Mouse (Mus musculus): Measurements from ENCODE around the gene Dtx3. TPM values are rescaled to one million over a fixed set of nuclear protein-coding genes. Genes with fewer than 3 reads are reported as not detected.

Gene Dtx3
- polyA plus RNA-seq (2012; ENCODE audit: insufficient read depth, insufficient read length, missing spikeins): 5.0 and 5.8 TPM in 2 replicates

DNA sequence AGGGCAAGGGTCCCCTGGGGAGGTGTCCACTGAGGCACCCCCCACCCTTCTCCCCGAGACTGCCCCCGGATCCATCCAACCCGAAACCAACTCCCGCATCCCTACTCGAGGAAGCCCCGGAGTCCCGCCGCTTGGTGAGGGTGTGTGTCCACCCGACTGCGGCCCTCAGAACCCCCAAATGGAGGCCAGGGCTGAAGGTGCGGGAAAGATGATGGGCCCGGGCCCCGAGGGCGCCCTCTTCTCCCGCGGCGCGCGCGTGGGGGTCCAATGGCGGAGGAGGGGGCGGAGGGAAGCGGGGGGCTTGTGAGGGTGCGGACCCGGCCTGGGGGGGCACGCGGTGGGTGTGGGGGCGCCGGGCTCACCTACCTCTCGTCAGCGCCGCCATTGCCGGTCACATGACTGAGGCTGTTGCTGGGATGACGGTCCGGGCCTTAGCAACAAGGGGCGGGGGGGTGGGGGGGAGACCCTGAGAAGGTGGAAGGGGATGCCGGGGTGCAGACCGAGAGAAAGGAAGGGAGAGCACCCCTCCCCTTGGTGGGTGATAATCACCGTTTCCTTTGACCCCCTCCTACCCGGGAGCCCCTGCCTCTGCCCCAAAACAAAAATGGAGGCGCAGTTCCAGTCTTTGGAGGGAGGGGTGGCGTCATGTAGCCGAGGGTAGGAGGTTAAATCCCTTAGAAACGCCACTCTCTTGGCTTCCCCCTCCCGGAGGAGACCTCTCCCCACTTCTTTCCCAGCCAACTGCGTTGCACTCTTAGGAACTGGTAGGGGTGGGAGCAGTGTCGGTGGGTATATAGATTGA lies at the start of gene Dtx3:
Gene Dtx3, minus strand, starts transcription at position 401 of the 802 bp plus-strand sequence.
- Histone ChIP-seq H3K27ac (replicated peaks; ENCODE audit: low read depth, low read length) (peak within 1 kb of the TSS; percentile 86), H3K4me1 (ENCODE audit: control insufficient read depth, insufficient read depth, insufficient read length, low read length) (no peaks in the 10 kb centered on the region), H3K4me3 (ENCODE audit: insufficient read depth, low read depth, low read length) (peak within 1 kb of the TSS; percentile 71)

DNA sequence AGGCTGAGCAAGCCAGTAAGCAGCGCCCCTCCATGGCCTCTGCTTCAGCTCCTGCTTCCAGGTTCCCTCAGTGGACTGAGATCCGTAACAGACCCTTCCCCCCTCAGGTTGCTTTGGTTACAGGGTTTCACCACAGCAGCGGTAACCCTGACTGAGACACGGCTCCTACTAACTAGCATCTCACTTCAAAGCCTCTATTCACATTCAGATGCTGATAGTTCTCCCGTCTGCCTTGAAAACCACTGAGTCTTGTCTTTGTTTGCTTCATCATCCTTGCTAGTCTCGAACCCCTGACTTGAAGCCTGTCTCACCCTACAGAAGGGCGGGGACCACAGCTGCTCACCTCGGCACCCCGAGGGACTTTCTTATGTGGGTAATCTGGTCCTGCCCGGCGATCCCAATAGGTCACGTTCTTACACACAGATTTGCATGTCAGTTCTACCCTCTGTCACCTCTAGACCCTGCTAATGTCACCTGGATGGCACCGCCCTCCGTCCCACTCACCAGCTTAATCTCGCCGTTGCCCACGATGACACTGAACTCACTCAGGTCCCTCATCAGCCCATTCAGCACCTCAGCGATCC lies 42.8 kb upstream of the Dtx3 start:
- no peak overlapping the region for H3K27ac ChIP-seq (replicated peaks; ENCODE audit: low read depth, low read length)
- no peaks in the 10 kb centered on the region for H3K4me1 ChIP-seq (ENCODE audit: control insufficient read depth, insufficient read depth, insufficient read length, low read length)
- H3K4me3 ChIP-seq (ENCODE audit: insufficient read depth, low read depth, low read length): no peak overlapping the region

DNA sequence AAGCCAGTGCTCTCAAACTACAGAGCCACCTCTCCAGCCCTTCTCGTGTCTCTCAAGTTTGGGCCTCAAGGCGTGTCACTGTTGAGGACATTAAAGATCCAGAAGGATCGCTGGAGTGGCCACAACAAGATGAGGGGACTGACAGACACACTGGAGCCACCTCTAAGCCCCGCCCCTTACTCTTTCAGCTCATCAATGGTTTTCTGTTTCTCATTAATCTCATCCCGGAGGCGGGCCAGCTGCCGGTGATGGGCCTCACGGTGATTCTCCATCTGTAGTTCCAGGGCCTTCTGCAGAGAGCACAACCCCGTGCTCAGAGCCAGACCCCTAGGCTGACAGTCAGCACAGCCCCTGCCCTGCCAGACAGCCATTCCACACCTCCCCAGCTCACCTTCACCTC lies 41.0 kb upstream of the Dtx3 start:
- H3K4me1 ChIP-seq (ENCODE audit: control insufficient read depth, insufficient read depth, insufficient read length, low read length): no peaks in the 10 kb centered on the region
- no peak overlapping the region for H3K27ac ChIP-seq (replicated peaks; ENCODE audit: low read depth, low read length)
- no peak overlapping the region for H3K4me3 ChIP-seq (ENCODE audit: insufficient read depth, low read depth, low read length)

DNA sequence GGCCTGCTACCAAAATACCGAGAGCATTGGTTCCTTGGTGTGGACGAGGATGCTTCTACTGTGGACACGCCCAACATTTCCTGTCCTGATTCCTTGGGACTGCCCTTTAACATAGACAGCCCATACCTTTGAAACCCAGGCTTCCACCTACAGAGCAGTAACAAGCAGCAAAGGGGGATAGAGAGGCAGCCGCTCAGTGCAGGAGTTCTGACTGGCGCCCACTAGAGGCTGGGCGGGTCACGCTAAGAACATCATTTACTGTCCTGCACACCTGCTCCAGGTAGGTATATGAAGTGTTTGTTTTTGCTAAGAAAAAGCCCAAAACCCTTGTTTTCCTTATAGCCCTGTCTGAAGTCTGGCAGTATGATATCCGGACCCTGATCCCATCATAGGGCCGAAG lies 37.6 kb upstream of the Dtx3 start:
- H3K27ac ChIP-seq (replicated peaks; ENCODE audit: low read depth, low read length): no peak overlapping the region
- H3K4me3 ChIP-seq (ENCODE audit: insufficient read depth, low read depth, low read length): no peak overlapping the region
- no peaks in the 10 kb centered on the region for H3K4me1 ChIP-seq (ENCODE audit: control insufficient read depth, insufficient read depth, insufficient read length, low read length)

DNA sequence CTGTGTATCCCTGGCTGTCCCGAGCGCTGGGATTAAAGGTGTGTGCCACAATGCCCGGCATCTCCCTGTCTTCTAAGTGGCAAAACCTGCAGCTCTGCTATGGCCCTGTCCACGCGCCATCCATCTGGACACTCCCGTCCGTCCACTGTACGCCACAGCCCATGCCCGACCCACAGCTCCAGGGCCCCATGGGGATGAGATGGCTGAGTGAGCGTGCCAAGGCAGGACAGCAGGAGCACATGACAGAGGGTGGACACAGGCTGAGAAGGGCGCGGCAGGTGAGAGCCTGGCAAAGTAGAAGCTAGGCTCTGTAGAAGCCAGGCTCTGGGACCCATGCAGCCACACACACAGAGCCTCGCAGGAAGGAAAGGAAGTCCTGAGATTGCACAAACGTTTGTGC lies 36.2 kb upstream of the Dtx3 start:
- H3K4me3 ChIP-seq (ENCODE audit: insufficient read depth, low read depth, low read length): no peak overlapping the region
- H3K4me1 ChIP-seq (ENCODE audit: control insufficient read depth, insufficient read depth, insufficient read length, low read length): no peaks in the 10 kb centered on the region
- H3K27ac ChIP-seq (replicated peaks; ENCODE audit: low read depth, low read length): no peak overlapping the region

DNA sequence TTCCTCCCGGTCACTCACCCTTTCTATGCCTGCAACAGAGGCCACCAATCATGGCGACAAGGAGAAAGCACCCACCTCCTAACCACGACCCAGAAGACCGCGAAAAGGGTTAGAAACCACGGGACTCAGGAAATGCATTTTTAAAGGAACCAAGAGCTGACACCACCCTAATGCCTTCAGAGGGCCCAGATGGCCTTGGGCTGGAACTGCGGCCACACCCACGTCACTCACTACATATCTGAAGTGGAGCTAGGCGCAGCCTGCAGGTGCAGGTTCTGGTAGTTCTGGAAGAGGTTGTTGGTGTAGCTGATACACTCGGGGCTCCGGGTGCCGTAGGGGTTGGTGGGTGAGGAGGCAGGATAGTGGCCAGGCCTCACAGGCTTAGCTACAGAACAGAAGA lies 35.2 kb upstream of the Dtx3 start:
- Histone ChIP-seq H3K4me3 (ENCODE audit: insufficient read depth, low read depth, low read length) (no peak overlapping the region), H3K4me1 (ENCODE audit: control insufficient read depth, insufficient read depth, insufficient read length, low read length) (no peaks in the 10 kb centered on the region), H3K27ac (replicated peaks; ENCODE audit: low read depth, low read length) (no peak overlapping the region)

DNA sequence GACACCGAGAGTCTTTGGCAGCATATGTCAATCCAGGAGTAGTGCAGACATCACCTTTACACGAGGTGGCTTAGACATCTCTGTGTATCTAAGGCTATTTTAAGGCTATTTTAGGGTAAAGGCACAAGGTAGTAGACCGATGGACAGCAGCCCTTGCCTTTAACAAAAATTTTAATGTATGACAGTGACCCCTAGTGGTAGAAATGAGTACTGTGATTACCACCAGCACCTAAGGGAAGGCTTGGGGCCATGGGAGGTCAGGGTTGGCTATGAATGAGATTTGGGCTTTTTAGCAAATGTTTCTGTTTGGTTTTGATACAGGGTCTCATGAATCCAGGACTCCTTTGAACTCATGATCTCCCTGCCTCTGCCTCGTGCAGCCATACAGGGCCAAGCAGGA lies 33.4 kb upstream of the Dtx3 start:
- no peak overlapping the region for H3K27ac ChIP-seq (replicated peaks; ENCODE audit: low read depth, low read length)
- no peak overlapping the region for H3K4me3 ChIP-seq (ENCODE audit: insufficient read depth, low read depth, low read length)
- no peaks in the 10 kb centered on the region for H3K4me1 ChIP-seq (ENCODE audit: control insufficient read depth, insufficient read depth, insufficient read length, low read length)

DNA sequence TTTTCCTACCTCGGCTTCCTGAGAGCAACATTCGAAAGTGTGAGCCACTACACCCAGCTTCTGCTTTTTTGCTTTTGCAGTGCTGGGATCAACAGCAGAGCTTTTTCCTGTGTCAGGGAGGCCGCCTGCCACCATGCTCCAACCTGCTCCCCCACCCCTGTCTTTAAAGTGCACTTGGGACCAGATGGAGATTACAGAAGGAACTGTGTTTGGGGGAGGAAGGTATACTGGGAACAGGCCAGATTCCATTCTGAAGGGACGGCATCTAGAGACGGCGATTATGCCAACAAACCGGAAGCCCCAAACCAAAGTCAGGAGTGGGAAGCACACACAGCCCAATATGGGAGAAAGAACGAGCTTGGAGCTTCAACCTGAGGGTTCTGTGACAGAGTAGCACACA lies 31.6 kb upstream of the Dtx3 start:
- H3K27ac ChIP-seq (replicated peaks; ENCODE audit: low read depth, low read length): no peak overlapping the region
- no peak overlapping the region for H3K4me3 ChIP-seq (ENCODE audit: insufficient read depth, low read depth, low read length)
- no peaks in the 10 kb centered on the region for H3K4me1 ChIP-seq (ENCODE audit: control insufficient read depth, insufficient read depth, insufficient read length, low read length)

DNA sequence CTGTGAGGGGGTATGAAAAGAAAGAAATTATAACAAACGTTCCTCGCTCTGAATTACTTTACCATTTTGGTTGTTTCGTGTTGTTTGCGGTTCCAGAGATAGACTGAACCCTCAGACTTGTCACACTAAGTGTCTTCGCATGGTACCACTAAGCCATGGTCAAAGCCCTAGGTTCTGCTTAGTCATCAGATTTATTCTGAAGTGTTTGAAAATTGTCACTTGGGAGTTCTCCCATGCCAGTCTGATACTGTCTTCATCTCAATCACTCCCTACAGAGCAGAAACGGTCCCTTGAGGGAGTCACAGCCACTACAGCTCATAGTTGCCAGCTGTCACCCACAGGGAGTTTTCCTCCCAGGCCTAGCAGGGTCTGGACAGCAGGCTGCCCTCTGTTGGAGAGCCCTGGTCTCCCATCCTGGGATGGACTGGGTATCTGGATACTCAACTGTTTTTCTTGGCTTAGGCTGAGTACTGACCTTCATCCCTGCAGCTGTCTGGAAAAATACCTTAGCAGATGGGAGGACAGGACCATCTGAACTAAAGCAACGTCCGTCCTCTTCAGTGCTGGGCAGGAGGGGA lies 30.9 kb upstream of the Dtx3 start:
- no peak overlapping the region for H3K27ac ChIP-seq (replicated peaks; ENCODE audit: low read depth, low read length)
- H3K4me1 ChIP-seq (ENCODE audit: control insufficient read depth, insufficient read depth, insufficient read length, low read length): no peaks in the 10 kb centered on the region
- H3K4me3 ChIP-seq (ENCODE audit: insufficient read depth, low read depth, low read length): no peak overlapping the region

DNA sequence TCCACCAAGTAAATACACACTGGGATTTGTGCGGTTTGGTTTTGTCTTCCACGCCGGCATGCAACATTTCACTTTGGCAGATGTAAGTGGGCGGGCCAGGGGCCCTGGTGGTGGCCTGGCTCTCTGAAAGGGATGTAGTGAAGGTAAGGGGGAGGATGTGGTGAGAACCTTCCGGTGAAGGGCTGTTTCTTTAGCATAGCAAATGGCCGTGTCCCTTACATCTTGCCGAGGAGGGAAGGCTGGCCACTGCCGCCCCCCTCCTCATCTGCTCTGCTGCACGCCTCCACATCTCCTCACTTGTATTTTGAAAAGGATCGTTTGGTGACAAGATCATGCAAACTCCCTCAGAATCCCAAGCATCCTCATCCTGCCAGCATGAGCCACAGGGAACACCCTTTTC lies 30.2 kb upstream of the Dtx3 start:
- Histone ChIP-seq H3K27ac (replicated peaks; ENCODE audit: low read depth, low read length) (no peak overlapping the region), H3K4me3 (ENCODE audit: insufficient read depth, low read depth, low read length) (no peak overlapping the region), H3K4me1 (ENCODE audit: control insufficient read depth, insufficient read depth, insufficient read length, low read length) (no peaks in the 10 kb centered on the region)

DNA sequence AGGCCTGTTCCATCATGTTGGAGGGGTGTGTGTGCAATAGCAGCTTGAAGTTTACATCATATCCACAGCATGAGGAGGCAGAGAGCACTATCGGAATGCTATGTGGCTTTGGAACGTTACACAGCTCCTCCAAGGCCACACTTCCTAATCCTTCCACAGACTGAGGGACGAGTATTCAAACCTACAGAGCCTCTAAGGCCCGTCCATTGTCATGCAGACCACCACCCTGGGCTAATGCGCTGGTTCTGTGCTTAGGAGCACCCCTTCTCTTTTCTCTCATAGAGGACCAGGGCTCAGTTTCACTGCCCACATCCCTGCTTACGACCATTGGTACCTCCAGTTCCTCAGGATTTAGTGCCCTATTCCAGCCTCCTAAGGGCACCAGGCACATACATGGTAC lies 29.7 kb upstream of the Dtx3 start:
- Histone ChIP-seq H3K4me3 (ENCODE audit: insufficient read depth, low read depth, low read length) (no peak overlapping the region), H3K4me1 (ENCODE audit: control insufficient read depth, insufficient read depth, insufficient read length, low read length) (no peaks in the 10 kb centered on the region), H3K27ac (replicated peaks; ENCODE audit: low read depth, low read length) (no peak overlapping the region)

DNA sequence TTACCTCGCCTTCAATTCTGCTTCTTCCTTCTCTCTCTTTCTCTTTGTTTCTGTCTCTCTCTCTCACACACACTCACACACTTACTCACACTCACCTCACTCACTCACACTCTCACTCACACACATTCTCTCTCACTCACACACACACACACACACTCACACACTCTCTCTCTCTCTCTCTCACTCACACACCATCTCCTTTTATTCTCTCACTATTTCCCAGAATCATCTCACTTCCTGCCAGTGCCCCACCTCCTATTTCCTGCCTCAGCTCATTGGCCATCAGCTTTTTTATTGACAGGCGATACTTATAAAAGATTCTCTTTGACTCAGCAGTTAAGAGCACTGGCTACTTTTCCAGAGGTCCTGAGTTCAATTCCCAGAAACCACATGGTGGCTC lies 22.8 kb upstream of the Dtx3 start:
- Histone ChIP-seq H3K4me1 (ENCODE audit: control insufficient read depth, insufficient read depth, insufficient read length, low read length) (no peaks in the 10 kb centered on the region), H3K27ac (replicated peaks; ENCODE audit: low read depth, low read length) (no peak overlapping the region), H3K4me3 (ENCODE audit: insufficient read depth, low read depth, low read length) (no peak overlapping the region)

DNA sequence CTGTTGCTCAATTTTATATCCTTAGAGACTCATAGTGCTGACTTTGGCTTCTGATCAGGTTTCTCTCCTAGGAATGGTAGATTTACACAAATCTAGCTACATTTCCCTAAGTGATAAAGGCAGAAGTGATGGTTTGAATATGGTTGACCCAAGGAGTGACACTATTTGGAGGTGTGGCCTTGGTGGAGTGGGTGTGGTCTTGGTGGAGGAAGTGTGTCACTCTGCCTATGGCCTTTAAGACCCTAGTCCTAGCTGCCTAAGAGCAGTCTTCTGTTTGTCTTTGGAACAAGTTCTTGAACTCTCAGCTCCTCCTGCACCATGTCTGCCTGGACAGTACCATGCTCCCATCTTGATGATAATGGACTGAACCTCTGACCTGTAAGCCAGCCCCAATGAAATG lies 21.6 kb upstream of the Dtx3 start:
- Histone ChIP-seq H3K27ac (replicated peaks; ENCODE audit: low read depth, low read length) (no peak overlapping the region), H3K4me1 (ENCODE audit: control insufficient read depth, insufficient read depth, insufficient read length, low read length) (no peaks in the 10 kb centered on the region), H3K4me3 (ENCODE audit: insufficient read depth, low read depth, low read length) (no peak overlapping the region)

DNA sequence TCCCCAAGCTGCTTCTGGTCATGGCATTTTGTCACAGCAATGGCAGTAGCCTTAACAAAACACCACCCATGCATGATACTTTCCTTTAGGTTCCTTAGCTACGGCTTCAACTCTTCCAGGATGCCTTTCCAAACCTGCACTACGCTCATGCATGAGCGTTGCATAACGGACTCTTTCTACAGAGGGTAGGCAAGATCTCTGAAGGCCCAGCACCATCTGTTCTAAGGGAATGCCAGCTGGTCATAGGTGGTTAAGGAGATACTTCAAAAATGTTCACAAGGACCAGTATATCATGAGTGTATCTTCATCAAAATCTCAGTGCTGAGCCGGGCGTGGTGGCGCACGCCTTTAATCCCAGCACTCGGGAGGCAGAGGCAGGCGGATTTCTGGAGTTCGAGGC lies 20.9 kb upstream of the Dtx3 start:
- H3K4me1 ChIP-seq (ENCODE audit: control insufficient read depth, insufficient read depth, insufficient read length, low read length): no peaks in the 10 kb centered on the region
- H3K27ac ChIP-seq (replicated peaks; ENCODE audit: low read depth, low read length): no peak overlapping the region
- H3K4me3 ChIP-seq (ENCODE audit: insufficient read depth, low read depth, low read length): no peak overlapping the region

DNA sequence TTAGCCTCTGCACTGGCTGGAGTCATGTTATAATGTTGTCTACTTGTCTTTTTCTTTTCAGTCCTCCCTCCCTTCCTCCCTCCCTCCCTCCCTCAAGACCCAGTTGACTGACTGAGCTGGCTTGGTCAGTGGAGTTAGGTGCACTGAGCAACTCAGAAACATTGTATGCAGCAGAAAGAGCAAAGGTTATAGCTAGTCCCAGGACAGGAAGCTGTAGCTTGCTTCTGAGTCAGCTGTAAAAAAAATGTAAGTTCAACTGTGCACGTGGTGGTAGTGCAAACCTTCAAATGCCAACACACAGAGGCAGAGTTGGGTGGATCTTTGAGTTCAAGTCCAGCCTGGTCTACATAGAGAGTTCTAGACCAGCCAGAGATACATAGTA lies 18.9 kb upstream of the Dtx3 start:
- Histone ChIP-seq H3K27ac (replicated peaks; ENCODE audit: low read depth, low read length) (no peak overlapping the region), H3K4me3 (ENCODE audit: insufficient read depth, low read depth, low read length) (no peak overlapping the region), H3K4me1 (ENCODE audit: control insufficient read depth, insufficient read depth, insufficient read length, low read length) (no peaks in the 10 kb centered on the region)
